Mouse (Mus musculus): ENCODE results near the gene Gm42791. TPM values are rescaled to one million over a fixed set of nuclear protein-coding genes. Genes with fewer than 3 reads are reported as not detected.

Gene Gm42791
- polyA plus RNA-seq, 1 experiment, result 0.78 TPM

DNA sequence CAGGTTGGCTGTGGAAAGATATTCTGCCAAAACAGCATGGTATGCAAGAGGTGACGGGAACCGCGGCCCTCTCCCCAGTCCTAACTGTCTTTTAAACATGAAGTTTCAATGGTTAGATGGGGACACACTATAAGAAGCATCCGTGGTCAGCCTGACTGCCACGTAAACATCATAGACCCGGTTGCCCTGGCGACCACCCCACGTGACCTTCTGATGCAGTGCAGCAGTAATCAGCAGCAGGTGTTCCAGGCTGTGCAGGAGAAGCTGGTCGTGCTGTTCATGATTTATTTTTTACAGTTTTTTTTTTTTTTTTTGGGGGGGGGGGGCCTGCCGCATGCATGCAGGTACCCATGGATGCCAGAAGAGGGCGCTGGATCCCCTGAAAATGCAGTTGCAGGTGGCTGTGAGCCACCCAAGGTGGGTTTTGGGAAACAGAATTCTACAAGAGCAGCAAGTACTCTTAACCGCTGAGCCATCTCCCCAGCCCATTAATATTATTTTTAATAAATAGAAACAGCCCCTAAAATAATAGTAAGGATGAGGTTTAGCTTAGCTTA is 11.8 kb downstream of the Gm42791 start:
- Histone ChIP-seq H3K27ac (ENCODE audit: insufficient read depth, low read depth, low read length) (no peak overlapping the region), H3K4me1 (ENCODE audit: control insufficient read depth, insufficient read depth, low read length) (no peaks in the 10 kb centered on the region), H3K4me3 (ENCODE audit: insufficient read depth, low read length) (no peak overlapping the region)
- TF ChIP-seq CTCF (IDR thresholded peaks at IDR 0.05; ENCODE audit: low read depth, low read length) (no peak), POLR2A (IDR thresholded peaks at IDR 0.05; ENCODE audit: borderline replicate concordance, low read depth, low read length) (no peak)

DNA sequence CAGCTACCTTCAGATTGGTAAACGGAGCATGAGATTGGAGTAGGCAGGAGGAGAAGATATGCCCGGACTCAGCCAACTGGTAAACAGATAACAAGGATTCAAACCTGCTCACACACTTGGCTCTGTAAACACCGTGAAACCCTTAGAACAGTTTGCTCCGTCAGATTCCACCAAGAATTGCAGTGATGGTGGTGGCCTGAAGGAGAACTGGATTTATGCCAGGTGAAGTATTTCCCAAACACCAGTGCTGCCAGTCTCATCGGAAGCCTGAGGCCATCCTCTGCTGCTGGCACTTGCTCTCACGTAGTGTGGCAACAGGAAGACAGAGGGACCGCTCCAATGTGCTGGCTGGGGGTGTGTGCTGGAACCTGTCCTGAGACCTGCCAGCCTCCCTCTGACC is 12.6 kb downstream of the Gm42791 start:
- no peak overlapping the region for H3K27ac ChIP-seq (ENCODE audit: insufficient read depth, low read depth, low read length)
- no peaks in the 10 kb centered on the region for H3K4me1 ChIP-seq (ENCODE audit: control insufficient read depth, insufficient read depth, low read length)
- TF ChIP-seq POLR2A (IDR thresholded peaks at IDR 0.05; ENCODE audit: borderline replicate concordance, low read depth, low read length) (no peak), CTCF (IDR thresholded peaks at IDR 0.05; ENCODE audit: low read depth, low read length) (no peak)
- no peak overlapping the region for H3K4me3 ChIP-seq (ENCODE audit: insufficient read depth, low read length)

DNA sequence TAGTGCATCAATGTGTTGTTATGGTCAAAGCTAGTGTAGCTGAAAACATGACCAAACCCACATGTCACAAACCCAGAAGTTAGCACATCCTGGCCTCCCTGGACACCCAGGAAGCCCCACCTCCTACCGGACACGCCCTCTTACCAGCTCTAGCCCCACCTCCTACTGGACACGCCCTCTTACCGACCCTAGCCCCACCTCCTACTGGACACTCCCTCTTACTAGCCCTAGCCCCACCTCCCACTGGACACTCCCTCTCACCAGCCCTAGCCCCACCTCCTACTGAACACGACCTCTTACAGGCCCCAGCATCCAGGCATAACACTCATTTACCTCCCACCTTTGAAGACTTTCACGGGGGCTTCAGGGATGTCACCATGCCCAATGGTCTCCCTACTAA is 14.3 kb downstream of the Gm42791 start:
- H3K4me3 ChIP-seq (ENCODE audit: insufficient read depth, low read length), result no peak overlapping the region
- H3K4me1 ChIP-seq (ENCODE audit: control insufficient read depth, insufficient read depth, low read length), result no peaks in the 10 kb centered on the region
- no peak overlapping the region for H3K27ac ChIP-seq (ENCODE audit: insufficient read depth, low read depth, low read length)
- TF ChIP-seq POLR2A (IDR thresholded peaks at IDR 0.05; ENCODE audit: borderline replicate concordance, low read depth, low read length) (no peak), CTCF (IDR thresholded peaks at IDR 0.05; ENCODE audit: low read depth, low read length) (no peak)

DNA sequence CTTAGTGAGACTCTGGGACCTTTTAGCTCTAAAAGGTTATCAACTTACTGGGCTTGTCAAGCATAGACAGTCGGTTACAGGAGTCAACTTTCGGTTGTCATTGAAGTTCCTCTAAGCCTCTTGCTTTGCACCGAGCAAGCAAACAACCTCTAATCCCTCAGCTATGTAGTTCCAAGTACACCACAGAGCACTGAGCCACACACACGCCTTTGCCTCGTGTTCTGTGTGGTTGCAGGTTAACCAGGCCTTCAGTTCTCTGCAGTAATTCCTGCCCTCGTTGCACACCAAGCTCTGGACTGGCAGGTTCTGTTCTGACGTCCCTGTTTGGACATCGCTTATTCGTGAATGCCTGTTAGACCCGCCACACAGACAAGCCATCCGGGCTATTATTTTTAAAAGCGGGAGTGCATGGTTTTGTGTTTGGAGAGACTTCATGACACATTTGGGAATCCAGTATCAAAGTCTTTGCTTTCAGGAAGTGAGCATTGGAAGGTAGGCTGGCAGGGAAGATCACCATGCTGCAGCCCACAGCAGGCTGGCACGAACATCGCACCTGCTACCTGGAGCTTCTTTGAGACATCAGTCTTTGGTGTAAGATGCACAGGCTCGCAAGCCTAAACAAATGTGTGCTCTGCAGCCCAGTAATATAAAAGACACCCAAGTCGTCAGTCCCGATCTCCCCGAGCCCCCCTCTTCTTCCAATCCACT is 16.3 kb downstream of the Gm42791 start:
- no peak overlapping the region for H3K4me3 ChIP-seq (ENCODE audit: insufficient read depth, low read length)
- no peaks in the 10 kb centered on the region for H3K4me1 ChIP-seq (ENCODE audit: control insufficient read depth, insufficient read depth, low read length)
- H3K27ac ChIP-seq (ENCODE audit: insufficient read depth, low read depth, low read length), result no peak overlapping the region
- TF ChIP-seq POLR2A (IDR thresholded peaks at IDR 0.05; ENCODE audit: borderline replicate concordance, low read depth, low read length) (no peak), CTCF (IDR thresholded peaks at IDR 0.05; ENCODE audit: low read depth, low read length) (no peak)

DNA sequence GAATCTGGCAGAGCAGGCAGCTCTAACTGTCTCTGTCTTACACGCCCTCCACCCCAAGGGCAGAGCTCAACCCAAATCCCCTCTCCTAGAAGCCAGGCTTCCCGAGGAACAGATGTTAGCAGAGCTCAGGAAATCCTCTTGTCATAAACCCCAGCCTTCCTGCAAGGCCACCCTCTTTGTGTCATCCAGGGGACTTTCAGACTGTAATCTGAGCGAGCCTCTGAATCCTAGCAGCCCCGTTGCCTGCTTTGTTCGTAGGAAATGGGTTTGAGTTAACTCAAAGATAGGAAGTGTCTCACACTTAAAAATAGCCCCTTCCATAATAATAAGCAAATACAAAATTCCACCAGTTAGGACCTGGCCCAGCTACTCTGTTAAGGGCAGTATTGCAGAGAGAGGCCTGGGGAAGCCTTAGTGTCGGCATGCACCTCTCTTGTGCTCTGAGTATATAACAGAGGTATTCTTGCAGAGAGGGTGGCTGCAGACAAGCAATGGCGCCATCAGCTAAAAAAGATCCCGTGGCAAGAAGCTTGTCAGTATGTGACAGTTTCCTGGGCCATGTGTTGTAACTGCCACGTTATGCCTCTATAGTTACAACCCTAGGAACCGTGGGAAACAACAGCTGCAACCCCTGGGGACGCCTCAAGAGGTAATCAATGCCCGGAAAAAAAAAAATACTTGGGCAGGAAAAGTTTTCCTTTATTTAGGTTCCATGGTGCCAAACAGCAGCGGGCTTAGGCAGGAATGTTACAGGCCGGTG is 17.1 kb downstream of the Gm42791 start:
- Histone ChIP-seq H3K4me1 (ENCODE audit: control insufficient read depth, insufficient read depth, low read length) (no peaks in the 10 kb centered on the region), H3K4me3 (ENCODE audit: insufficient read depth, low read length) (no peak overlapping the region), H3K27ac (ENCODE audit: insufficient read depth, low read depth, low read length) (no peak overlapping the region)
- TF ChIP-seq POLR2A (IDR thresholded peaks at IDR 0.05; ENCODE audit: borderline replicate concordance, low read depth, low read length) (no peak), CTCF (IDR thresholded peaks at IDR 0.05; ENCODE audit: low read depth, low read length) (no peak)

DNA sequence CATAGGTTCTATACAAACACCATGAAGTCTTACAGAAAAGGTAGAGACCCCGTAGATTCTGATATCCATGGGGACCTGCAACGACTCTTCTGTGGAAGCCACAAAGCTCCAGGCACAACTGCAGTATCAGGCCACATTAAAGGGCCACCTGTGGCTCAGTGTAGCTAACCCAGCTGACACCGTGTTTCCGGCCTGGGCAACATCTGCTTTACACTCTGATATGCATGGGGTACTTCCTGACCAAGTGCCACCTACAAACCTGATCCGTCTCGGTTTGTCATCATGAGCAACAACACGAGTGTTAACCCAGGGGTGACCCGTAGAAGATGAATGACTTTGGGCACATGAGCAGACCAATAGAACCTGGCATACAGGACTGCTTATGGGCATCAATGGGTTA is 18.1 kb downstream of the Gm42791 start:
- TF ChIP-seq CTCF (IDR thresholded peaks at IDR 0.05; ENCODE audit: low read depth, low read length) (no peak), POLR2A (IDR thresholded peaks at IDR 0.05; ENCODE audit: borderline replicate concordance, low read depth, low read length) (no peak)
- Histone ChIP-seq H3K4me1 (ENCODE audit: control insufficient read depth, insufficient read depth, low read length) (no peaks in the 10 kb centered on the region), H3K4me3 (ENCODE audit: insufficient read depth, low read length) (no peak overlapping the region), H3K27ac (ENCODE audit: insufficient read depth, low read depth, low read length) (no peak overlapping the region)

DNA sequence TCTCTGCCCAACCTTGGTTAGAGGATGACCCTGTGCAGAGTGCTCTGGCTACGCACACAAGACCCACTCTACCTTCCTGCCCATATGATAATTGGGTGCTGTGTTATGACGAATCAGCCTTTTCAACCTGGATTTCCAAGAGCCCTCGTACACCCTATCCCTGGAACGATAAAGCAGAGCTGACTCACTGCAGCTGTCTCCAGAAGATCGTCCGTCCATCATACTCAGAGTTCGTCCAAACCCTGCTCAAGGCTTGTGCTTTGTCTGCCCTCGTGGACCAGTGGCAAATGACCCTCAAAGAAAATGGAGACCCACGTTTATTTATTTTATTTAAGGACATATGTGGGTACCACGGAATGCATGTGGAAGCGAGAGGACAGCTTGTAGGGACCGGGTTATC is 19.9 kb downstream of the Gm42791 start:
- Histone ChIP-seq H3K4me3 (ENCODE audit: insufficient read depth, low read length) (no peak overlapping the region), H3K4me1 (ENCODE audit: control insufficient read depth, insufficient read depth, low read length) (no peaks in the 10 kb centered on the region), H3K27ac (ENCODE audit: insufficient read depth, low read depth, low read length) (no peak overlapping the region)
- no peak for TF ChIP-seq POLR2A (IDR thresholded peaks at IDR 0.05; ENCODE audit: borderline replicate concordance, low read depth, low read length)
- TF ChIP-seq CTCF (IDR thresholded peaks at IDR 0.05; ENCODE audit: low read depth, low read length), result no peak

DNA sequence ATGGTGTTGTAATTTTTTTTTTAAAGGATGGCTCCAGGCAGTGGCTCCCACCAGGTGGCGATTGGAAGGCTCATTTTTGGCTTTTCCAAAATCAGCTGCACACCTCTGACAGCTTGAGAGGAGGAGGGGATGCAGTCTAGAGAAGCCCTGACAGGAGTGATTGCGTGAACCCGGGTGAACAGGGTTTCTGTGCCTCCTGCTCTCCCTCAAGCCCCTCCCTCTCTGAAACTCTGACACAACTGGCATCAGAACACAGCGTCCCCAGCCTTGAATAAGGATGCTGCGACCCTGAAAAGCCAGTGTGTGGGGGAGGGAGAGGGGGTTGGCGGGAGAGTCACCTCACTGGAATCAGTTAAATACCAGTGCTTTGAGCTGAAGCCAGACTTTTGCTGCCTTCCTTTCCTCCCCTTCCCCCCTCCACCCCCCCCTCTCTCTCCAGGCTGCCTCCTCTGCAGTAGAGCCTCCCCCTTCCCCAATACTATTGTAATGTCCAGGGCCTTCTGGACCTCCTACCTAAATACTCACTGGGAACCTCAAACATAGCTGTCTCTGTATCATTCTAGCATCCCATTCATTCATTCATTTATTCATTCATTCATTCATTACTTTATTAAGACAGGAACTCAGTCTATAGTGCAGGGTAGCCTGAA is 21.8 kb downstream of the Gm42791 start:
- TF ChIP-seq CTCF (IDR thresholded peaks at IDR 0.05; ENCODE audit: low read depth, low read length), result no peak
- no peak for TF ChIP-seq POLR2A (IDR thresholded peaks at IDR 0.05; ENCODE audit: borderline replicate concordance, low read depth, low read length)
- Histone ChIP-seq H3K27ac (ENCODE audit: insufficient read depth, low read depth, low read length) (no peak overlapping the region), H3K4me1 (ENCODE audit: control insufficient read depth, insufficient read depth, low read length) (no peaks in the 10 kb centered on the region), H3K4me3 (ENCODE audit: insufficient read depth, low read length) (no peak overlapping the region)

DNA sequence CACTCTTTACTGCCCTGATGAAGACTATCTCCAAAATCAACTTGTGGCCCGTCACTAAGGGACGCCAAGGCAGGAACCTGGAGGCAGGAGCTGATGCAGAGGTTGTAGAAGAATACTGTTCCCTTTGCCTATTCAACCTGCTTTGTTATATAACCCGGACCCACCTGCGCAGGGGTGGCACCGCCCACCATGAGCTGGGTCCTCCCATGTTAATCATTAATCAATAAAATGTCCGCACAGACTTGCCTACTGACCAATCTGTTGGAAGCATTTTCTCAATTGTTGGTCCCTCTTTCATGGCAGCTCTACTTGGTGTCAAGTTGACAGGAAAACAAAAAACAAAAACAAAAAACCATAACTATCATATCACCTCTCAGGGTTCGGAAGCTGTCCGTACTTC is 22.8 kb downstream of the Gm42791 start:
- Histone ChIP-seq H3K4me1 (ENCODE audit: control insufficient read depth, insufficient read depth, low read length) (no peaks in the 10 kb centered on the region), H3K4me3 (ENCODE audit: insufficient read depth, low read length) (no peak overlapping the region), H3K27ac (ENCODE audit: insufficient read depth, low read depth, low read length) (no peak overlapping the region)
- TF ChIP-seq POLR2A (IDR thresholded peaks at IDR 0.05; ENCODE audit: borderline replicate concordance, low read depth, low read length) (no peak), CTCF (IDR thresholded peaks at IDR 0.05; ENCODE audit: low read depth, low read length) (no peak)
